Mouse (Mus musculus): ENCODE results near the gene Fam174b.

Gene Fam174b

GRCm38 (mm10) chr7:73740111-73741035, at the start of gene Fam174b:
Gene Fam174b (plus strand): TSS chr7:73740302.
- peak in 1 of 2 experiments; percentile 57 for DNase-seq (ENCODE audit: low spot score in 2 of 2)

GRCm38 (mm10) chr7:73697092-73697491, 43.0 kb upstream of the Fam174b start:
- no peak for DNase-seq (ENCODE audit: low spot score in 2 of 2)

GRCm38 (mm10) chr7:73704305-73704704, 35.8 kb upstream of the Fam174b start:
- no peak for DNase-seq (ENCODE audit: low spot score in 2 of 2)

- no peak for DNase-seq (ENCODE audit: low spot score in 2 of 2)
Measured at GRCm38 (mm10) chr7:73713506-73713905, 26.6 kb upstream of the Fam174b start.

- DNase-seq (ENCODE audit: low spot score in 2 of 2): peak in 1 of 2 experiments; percentile 35
Measured at GRCm38 (mm10) chr7:73715928-73716749, 24.0 kb upstream of the Fam174b start.

- no peak for DNase-seq (ENCODE audit: low spot score in 2 of 2)
Measured at GRCm38 (mm10) chr7:73716841-73717240, 23.3 kb upstream of the Fam174b start.

GRCm38 (mm10) chr7:73718031-73718430, 22.1 kb upstream of the Fam174b start:
- no peak for DNase-seq (ENCODE audit: low spot score in 2 of 2)

GRCm38 (mm10) chr7:73718497-73719007, 21.6 kb upstream of the Fam174b start:
- no peak for DNase-seq (ENCODE audit: low spot score in 2 of 2)

- no peak for DNase-seq (ENCODE audit: low spot score in 2 of 2)
Measured at GRCm38 (mm10) chr7:73721046-73721445, 19.1 kb upstream of the Fam174b start.

GRCm38 (mm10) chr7:73721764-73722163, 18.3 kb upstream of the Fam174b start:
- DNase-seq (ENCODE audit: low spot score in 2 of 2): no peak

- no peak for DNase-seq (ENCODE audit: low spot score in 2 of 2)
Measured at GRCm38 (mm10) chr7:73729913-73730312, 10.2 kb upstream of the Fam174b start.

GRCm38 (mm10) chr7:73730430-73731022, 9.6 kb upstream of the Fam174b start:
- DNase-seq (ENCODE audit: low spot score in 2 of 2): no peak

GRCm38 (mm10) chr7:73736046-73736445, 4.1 kb upstream of the Fam174b start:
- DNase-seq (ENCODE audit: low spot score in 2 of 2): no peak

- DNase-seq (ENCODE audit: low spot score in 2 of 2): no peak
Measured at GRCm38 (mm10) chr7:73741392-73741791, 1.3 kb downstream of the Fam174b start.

GRCm38 (mm10) chr7:73741841-73742240, 1.7 kb downstream of the Fam174b start:
- DNase-seq (ENCODE audit: low spot score in 2 of 2): no peak

GRCm38 (mm10) chr7:73743144-73743543, 3.0 kb downstream of the Fam174b start:
- no peak for DNase-seq (ENCODE audit: low spot score in 2 of 2)

- no peak for DNase-seq (ENCODE audit: low spot score in 2 of 2)
Measured at GRCm38 (mm10) chr7:73743831-73744370, 3.8 kb downstream of the Fam174b start.

GRCm38 (mm10) chr7:73745903-73746302, 5.8 kb downstream of the Fam174b start:
- DNase-seq (ENCODE audit: low spot score in 2 of 2): peak in 1 of 2 experiments; percentile 38

- DNase-seq (ENCODE audit: low spot score in 2 of 2): no peak
Measured at GRCm38 (mm10) chr7:73746836-73747235, 6.7 kb downstream of the Fam174b start.

GRCm38 (mm10) chr7:73747531-73747930, 7.4 kb downstream of the Fam174b start:
- DNase-seq (ENCODE audit: low spot score in 2 of 2): no peak

- no peak for DNase-seq (ENCODE audit: low spot score in 2 of 2)
Measured at GRCm38 (mm10) chr7:73748437-73749108, 8.5 kb downstream of the Fam174b start.
